Mouse (Mus musculus) kidney, embryonic 16.5 days (tissue): ENCODE measurements around the gene Zfp248. TPM values are rescaled to one million over a fixed set of nuclear protein-coding genes. Genes with fewer than 3 reads are reported as not detected.

Source experiments
- ATAC-seq: fragments of 200-750 bp; cut with Nextera tagmentation; 2 replicates; pipeline ENCODE4 v1.8.0; 2017; ENCODE audit warnings: moderate TSS enrichment; ENCODE audit not compliant: low FRiP score, low TSS enrichment
- H3K27ac ChIP-seq: fragments of 300-500 bp; sonication (generic); 2 replicates; pipeline ENCODE4 v1.5.1; 2014; ENCODE audit warnings: low read length
- H3K27me3 ChIP-seq: fragments of 300-500 bp; sonication (generic); 2 replicates; pipeline ENCODE4 v1.6.1; 2014; ENCODE audit warnings: low read length, control low read depth, mixed read lengths; ENCODE audit not compliant: insufficient read depth
- H3K36me3 ChIP-seq: fragments of 300-500 bp; sonication (generic); 2 replicates; pipeline ENCODE4 v1.6.1; 2014; ENCODE audit warnings: low read length, control low read depth, mixed read lengths; ENCODE audit not compliant: insufficient read depth
- H3K4me1 ChIP-seq: fragments of 300-500 bp; sonication (generic); 2 replicates; pipeline ENCODE4 v1.6.1; 2014; ENCODE audit warnings: low read length, control low read depth, mixed read lengths; ENCODE audit not compliant: insufficient read depth
- H3K4me2 ChIP-seq: fragments of 300-500 bp; sonication (generic); replicated peaks from 2 replicates; pipeline ENCODE4 v1.6.1; 2014; ENCODE audit warnings: low read depth, low read length
- H3K4me3 ChIP-seq: fragments of 300-500 bp; sonication (generic); 2 replicates; pipeline ENCODE4 v1.5.1; 2014; ENCODE audit warnings: mild to moderate bottlenecking, low read length
- H3K9ac ChIP-seq: fragments of 300-500 bp; sonication (generic); replicated peaks from 2 replicates; pipeline ENCODE4 v1.6.1; 2014; ENCODE audit warnings: low read length
- H3K9me3 ChIP-seq: fragments of 300-500 bp; sonication (generic); 2 replicates; pipeline ENCODE4 v1.6.1; 2016; ENCODE audit warnings: low read length, control low read depth
- WGBS: fragments of 180-500 bp; shearing (Covaris S2); extraction: QIAGEN DNeasy Blood & Tissue Kit; methylation state at CpG from one replicate; pipeline ENCODE4 v1.1.7; 2014; 5-methylcytosine and 5-hydroxymethylcytosine counted together
- microRNA-seq: library from miRNA; unstranded; fragments of <30 nt; microRNA quantifications from one replicate; pipeline ENCODE4, GENCODE M21; 2016
- polyA plus RNA-seq: library from polyadenylated mRNA; unstranded; fragments of >200 nt; fragmentation: Nextera tagmentation; extraction: Ambion mirVana; gene quantifications from 2 replicates; pipeline ENCODE4 v1.2.1, GENCODE M21; 2015

The Zfp248 gene
- polyA plus RNA-seq, 1 experiment from 2014 or later = 8.1 TPM

DNA sequence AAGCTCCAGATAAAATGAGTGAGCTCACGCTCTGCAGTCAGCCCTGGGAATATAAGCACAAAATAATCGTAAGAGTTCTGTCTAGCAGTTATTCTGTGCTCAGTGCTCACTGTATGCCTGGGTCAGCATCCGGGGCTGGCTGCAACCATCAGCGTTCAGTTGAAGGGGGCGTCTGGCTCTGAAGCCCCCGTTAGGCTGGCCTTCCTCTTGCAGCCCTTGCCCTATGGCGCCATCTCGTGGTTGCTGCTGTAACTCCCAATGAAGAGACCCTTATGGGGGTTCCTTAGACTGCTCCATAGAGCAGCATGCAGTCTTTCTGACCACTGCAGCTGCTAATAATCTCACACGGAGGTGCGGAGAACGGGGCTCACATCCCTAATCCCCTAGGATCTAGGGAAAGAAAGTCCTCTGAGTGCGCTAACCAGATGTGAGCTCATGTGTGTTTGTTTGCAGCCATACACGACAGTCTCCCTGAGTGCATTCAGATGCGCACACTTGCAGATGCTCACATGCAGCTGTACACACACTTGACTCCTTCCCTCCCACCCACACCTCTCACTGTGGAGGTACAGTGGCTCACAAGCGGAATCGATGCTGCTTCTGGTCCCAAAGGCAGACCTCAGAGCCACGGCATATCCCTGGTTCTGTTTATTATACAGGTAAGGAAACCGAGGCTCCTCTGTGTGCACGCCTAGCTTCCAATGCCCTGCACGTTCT, 75.7 kb downstream of the Zfp248 start:
- H3K36me3 ChIP-seq = peaks cover 22% of the 10 kb centered on the region
- H3K27ac ChIP-seq = no peak overlapping the region
- H3K27me3 ChIP-seq = peaks cover 2% of the 10 kb centered on the region; the same call in 1 of the 2 replicates
- H3K4me1 ChIP-seq = no peaks in the 10 kb centered on the region
- H3K9me3 ChIP-seq = no peaks in the 10 kb centered on the region
- H3K9ac ChIP-seq = no peak overlapping the region
- WGBS = 34% methylated on average over 20 of the region's 20 CpGs
- 0 out of 2 replicates have a peak, but pooled peaks have one; percentile 43 for ATAC-seq
- no peak overlapping the region for H3K4me3 ChIP-seq
- peak overlapping the region; percentile 36; the same call in 1 of the 2 replicates for H3K4me2 ChIP-seq

DNA sequence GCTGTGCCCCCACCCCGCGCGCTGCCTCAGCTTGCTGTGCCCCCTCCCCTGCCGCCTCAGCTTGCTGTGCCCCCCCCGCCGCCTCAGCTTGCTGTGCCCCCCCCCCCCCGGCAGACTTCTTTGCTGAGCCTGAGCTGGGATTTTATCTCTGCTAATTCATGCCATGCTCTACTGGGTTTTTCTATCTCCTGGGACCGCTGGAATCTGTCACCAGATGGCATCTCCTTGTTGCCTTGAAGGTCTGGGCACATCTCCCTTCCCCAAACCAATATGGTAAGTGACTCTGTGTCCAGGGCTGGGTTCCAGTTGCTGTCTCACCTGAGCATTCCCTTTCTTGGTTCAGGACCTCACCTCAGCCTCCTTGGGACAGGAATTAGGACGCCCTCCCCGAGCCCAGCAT, 77.7 kb downstream of the Zfp248 start:
- Histone ChIP-seq H3K9me3 (no peaks in the 10 kb centered on the region), H3K4me2 (no peak overlapping the region), H3K9ac (no peak overlapping the region), H3K4me1 (no peaks in the 10 kb centered on the region), H3K27ac (no peak overlapping the region), H3K27me3 (peaks cover 8% of the 10 kb centered on the region; the same call in 1 of the 2 replicates), H3K4me3 (no peak overlapping the region), H3K36me3 (peaks cover 7% of the 10 kb centered on the region; the same call in 1 of the 2 replicates)
- WGBS = 55% methylated on average over 9 of the region's 10 CpGs
- no peak for ATAC-seq

Small RNA genes lying within 50 kb of the gene (microRNA-seq; reads per million reads assigned to microRNA genes)
- not detected for gene Gm25953

Other genes with a start within 250 kb of the Zfp248 start
- 40.0 and 40.4 TPM in 2 replicates for gene Bms1, start 36.1 kb downstream of the Zfp248 start, polyA plus RNA-seq
- 7.3 and 7.4 TPM in 2 replicates for gene Zfp9, start 23.8 kb upstream of the Zfp248 start, polyA plus RNA-seq
- gene Ankrd26, start 106.7 kb upstream of the Zfp248 start, polyA plus RNA-seq = 15.7 and 16.1 TPM in 2 replicates